Mouse (Mus musculus) layer of hippocampus, adult 18-20 months (tissue): ENCODE data around the gene Mrgprf. TPM values are rescaled to one million over a fixed set of nuclear protein-coding genes. Genes with fewer than 3 reads are reported as not detected.

Source experiments
- DNase-seq, 2 experiments: peaks; one replicate each; pipeline ENCODE4 v3.0.0; 2022; ENCODE audit warnings: low spot score in 2 of 2
- long read RNA-seq: library from polyadenylated mRNA; stranded (forward); transcript quantifications from one replicate; pipeline ENCODE4 v2.0.0, GENCODE M21; 2021
- total RNA-seq, 2 experiments: library from RNA; stranded (reverse); gene quantifications; 2 replicates each; pipeline ENCODE4 v1.2.3; 2021

The Mrgprf gene
- under 1 TPM; 0.76 to 0.79 TPM for total RNA-seq
- long read RNA-seq = 0 reads

- peak in 1 of 2 experiments; percentile 26 for DNase-seq
These were observed at the start of gene Mrgprf for GRCm38 (mm10) chr7:145300321-145301007. Mrgprf (plus strand) TSS chr7:145300828.

GRCm38 (mm10) chr7:145252715-145253476 lies 47.7 kb upstream of the Mrgprf start:
- DNase-seq = peak; percentile 60 to 84

DNA sequence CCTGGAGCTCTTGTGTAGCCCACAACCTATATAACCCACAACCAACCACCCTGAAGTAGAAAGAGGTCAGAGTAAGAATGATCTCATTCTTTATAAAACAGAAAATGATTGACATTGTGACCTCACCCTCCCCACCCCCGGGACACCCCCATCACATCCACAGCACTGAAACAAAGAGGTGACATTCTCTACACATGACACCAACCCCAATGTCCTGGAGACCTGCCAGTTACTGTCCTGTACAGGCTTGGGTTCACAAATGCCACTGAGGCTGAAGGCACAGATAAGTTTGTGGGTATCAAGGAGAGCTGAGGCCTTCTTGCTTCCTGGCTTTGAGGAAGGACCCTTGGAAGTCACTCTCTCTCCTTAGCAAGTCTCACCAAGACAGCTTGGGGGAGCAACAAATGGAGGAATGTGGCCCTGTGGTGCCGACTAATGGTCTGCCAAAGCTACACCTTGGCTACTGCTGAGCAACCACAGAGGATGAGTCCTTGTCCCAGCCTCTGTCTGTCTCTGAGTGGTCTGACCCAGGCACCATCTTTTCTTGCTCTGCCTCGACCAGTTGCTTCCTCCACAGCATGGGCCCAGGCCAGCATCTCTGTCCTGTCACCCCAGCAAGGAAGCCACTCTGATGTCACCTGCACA lies 46.5 kb upstream of the Mrgprf start:
- DNase-seq = no peak

DNA sequence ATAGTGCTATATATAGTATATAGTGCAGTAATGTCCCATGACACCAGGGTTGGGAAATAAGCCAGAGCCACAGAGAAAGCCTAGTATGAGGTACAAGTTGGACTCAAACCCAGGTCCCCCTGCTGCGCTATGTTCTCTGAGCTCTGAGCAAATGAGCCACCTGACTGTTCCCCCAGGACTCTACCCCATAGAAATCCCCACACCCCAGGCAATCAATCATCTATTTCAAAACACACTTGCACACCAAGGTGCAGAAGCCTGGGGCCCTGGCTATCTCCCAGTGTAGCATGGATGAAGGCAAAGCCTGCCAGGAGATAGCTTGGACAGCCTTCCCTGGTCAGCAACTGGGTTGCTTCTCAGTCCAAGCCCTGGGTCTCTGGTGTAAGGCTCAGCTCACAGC lies 44.5 kb upstream of the Mrgprf start:
- DNase-seq = no peak

DNA sequence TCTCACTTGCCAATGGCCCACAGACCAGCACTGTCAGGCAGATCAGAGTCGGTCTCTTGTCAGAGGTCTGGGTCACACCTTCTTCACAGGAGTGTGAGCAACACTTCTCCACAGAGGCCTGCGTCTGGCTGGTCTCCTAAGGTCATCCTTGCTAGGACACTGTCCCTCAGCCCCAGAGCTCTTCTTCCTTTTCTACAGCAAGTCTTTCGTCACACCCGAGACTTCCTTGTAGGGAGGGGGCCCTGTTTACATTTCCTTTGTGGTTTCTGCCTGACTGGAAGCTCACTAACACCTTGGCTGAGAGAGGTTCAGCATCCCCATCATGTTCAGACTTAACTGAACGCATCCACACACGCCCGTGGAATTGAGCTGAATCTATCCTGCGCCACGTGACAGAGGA lies 36.4 kb upstream of the Mrgprf start:
- no peak for DNase-seq

DNA sequence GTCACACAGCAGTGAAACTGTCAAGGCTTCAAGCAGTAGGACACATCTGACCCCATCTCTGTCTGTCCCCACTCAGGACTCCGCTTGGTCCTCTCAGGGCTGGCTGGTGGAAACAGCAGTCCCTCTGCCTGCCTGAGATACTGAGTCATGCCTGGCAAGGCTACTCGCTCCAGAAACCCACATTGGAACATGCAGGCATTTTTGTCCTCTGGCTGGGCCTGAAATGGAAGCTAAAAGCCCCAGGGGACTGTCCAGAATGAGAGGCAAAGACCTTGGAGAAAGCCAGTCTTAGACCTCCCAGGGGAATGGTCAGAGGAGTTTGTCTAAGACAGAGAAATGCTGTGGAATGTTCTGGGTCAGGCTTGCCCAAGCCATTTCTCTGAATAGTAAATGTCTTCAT lies 34.6 kb upstream of the Mrgprf start:
- DNase-seq = no peak

DNA sequence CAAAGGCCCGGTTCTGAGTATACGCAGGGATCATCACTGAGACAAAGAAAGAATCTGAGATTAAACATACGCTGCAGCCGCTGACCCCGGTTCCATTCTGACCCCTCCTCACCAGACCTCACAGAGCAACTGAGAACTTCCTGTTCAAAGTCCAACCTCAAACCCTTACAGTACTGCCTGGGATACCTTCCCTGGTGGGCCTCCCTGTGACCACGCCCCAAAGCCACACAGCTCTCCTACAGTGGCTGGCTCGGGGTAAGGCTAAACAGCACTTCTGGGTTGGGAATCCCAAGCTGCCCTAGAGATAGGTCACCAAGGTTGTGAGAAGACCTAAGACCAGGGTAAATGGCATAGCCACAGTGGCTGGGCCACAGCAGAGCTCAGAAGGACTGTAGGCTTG lies 31.7 kb upstream of the Mrgprf start:
- no peak for DNase-seq

DNA sequence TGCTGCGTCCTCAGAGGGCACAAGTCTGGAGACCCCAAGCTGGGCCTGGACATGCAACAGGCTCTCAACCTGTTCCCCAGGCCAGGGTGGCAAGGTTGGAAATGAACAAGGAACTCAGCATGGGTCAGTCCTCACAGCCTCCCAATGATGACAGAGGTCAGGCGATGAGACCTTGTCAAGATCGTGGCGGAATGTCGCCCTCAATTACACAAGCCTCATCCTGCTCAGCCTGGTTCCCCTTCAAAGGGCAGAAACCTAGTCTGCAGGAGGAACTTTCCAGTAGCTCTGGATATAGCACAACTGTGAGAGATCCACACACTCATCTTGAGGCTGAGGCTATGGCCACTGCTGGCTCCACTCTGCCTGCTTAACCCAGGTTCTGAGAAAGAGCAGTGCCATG lies 29.7 kb upstream of the Mrgprf start:
- DNase-seq = no peak

DNA sequence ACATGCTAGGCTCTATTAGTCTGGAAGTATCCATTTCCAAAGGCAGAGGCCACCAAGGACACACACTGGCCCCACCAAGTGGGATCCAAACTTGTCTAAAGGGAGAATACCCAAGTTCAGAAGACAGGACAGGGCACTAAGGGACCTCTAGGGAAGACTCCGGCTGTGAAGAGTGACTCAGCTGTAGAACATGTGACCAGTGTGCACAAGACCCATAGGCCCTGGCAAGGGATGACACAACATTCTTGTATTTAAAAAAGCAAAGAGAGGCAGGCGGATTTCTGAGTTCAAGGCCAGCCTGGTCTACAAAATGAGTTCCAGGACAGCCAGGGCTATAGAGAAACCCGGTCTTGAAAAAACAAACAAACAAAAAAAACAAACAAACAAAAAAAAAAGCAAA lies 25.1 kb upstream of the Mrgprf start:
- DNase-seq = no peak

GRCm38 (mm10) chr7:145281396-145281795 lies 19.2 kb upstream of the Mrgprf start:
- no peak for DNase-seq

DNA sequence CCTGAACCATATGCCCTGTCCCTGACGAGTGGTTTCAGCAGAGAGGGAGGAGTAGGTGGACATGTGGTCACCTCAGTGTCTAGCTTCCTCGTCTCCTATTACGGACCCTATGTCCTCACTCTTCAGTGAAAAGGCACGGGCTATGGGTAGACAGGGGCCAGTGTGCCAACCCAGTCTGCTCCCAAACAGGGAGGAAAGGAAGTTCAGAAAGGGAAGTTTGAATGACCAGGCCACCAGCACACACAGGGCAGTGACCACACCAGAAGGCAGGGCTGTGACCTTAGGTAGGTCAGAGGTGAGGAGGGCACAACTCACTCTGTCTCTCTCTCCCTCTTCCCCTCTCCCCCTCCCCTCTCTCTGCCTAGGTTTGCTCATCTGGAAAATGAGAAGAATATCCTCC lies 17.6 kb upstream of the Mrgprf start:
- no peak for DNase-seq

- DNase-seq = peak; percentile 91 to 94
These were observed 17.0 kb upstream of the Mrgprf start, which contains the start of gene Tpcn2 for GRCm38 (mm10) chr7:145283487-145284187. Tpcn2 (minus strand) TSS chr7:145284011.

DNA sequence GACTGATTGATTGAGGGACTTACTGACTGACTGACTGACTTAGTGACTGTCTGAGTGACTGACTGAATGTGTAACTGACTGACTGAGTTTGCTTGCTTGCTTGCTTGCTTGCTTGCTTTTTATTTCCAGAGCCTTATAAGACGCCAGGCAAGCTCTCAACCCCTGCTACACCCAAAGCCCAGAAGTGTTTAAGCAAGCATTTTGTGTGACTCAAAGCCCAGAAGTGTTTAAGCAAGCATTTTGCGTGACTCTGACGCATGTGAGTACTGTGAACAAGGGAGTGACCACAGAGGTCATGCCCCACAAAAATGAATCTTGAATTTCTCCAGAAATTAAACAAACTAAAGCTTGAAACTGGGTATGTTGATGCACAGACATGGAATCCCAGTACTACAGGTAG lies 16.3 kb upstream of the Mrgprf start:
- no peak for DNase-seq

DNA sequence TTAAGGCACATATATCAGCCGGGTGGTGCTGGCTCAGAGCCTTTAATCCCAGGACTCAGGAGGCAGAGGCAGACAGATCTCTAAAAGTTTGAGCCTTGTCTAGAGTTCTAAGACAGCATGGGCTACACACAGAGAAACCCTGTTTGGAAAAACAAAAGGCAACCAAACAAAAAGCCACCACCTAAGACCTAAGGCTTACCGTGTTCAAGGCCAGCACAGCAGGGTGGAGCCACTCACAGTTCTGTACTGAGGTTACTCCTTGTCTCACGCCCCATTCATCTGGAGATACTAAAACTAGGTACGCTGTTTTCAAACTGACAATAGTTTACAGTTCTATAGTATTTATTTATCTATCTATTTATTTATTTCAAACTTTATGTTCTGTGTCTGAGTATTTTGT lies 15.2 kb upstream of the Mrgprf start:
- no peak for DNase-seq

DNA sequence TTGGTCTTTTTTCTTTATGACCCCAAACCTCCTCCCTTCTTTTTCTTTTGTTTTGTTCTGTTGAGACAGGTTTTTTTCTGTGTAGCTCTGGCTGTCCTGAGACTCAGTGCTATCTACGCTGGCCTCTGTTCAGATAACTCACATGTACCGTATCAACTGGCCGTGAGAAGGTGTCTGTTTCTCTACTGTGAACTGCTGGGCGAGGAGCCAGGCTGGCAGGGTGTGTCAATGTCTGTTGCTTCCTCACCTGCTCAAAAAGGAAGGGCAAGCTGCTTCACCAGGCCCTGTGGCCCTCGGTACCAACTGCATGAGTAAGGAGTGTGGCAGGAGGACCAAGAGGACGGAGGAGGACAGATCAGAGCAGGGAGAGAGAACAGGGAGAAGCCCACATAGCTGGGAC lies 13.2 kb upstream of the Mrgprf start:
- DNase-seq = no peak

GRCm38 (mm10) chr7:145289302-145289701 lies 11.3 kb upstream of the Mrgprf start:
- peak in 1 of 2 experiments; percentile 42 for DNase-seq

DNA sequence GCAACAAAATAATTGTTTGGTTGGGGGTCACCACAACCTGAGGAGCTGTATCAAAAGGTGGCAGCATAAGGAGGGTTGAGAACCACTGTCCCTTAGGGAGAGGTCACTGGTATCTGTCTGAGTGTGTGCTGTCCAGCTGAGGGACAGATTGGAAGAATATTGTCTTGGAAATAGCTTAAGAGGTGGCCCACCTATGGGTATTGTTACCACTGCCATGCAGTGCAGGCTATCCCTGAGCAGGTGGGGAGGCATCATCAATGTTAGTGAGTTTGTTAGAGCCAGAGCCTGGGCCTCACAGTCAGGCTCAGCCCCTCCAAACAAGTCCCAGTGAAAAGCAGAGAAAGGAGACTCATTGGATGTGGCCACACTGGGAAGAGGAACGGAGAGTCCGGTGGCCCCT lies 8.8 kb upstream of the Mrgprf start:
- no peak for DNase-seq

GRCm38 (mm10) chr7:145292726-145293125 lies 7.9 kb upstream of the Mrgprf start:
- no peak for DNase-seq

- no peak for DNase-seq
These were observed 6.8 kb upstream of the Mrgprf start for GRCm38 (mm10) chr7:145293859-145294258.

DNA sequence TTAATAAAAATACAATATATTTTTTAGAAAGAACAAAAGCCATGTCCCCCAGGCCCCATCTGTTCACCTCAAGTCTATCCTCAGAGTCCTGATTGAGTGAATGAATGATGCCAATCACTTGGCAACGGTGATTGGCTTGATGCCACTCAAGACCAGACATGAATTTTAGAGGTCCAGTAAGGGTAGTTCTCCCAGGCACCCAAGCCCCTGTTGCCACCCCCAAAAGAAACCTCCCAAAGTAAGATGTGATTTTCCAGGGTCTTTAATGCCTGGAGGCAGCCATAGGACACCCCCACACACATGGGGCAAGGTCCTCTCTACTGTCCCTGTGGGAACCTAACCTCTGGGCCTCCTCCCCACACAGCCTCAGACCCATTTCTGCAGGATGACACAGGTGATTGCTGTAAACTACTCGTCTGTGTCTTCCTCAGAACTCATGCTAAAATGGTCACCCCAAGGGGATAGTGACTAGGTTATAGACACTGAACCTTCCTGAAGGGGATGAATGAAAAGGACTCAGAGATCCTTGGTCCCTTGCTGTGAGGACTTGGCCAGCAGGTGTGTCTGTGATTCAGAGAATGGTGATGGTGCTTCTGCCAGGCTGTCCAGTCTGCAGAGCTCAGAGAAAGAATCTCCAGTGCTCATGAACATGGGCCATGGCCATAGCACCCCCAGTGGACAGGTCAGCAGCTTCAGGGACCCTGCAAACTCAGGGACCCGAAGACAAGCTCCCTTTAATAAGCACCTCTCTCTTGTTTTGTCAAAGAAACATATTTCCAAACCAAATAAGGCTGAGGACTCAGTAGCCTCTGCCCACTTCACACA lies 1.8 kb upstream of the Mrgprf start:
- DNase-seq = no peak
